Mouse (Mus musculus) forebrain, embryonic 14.5 days (tissue): Measurements from ENCODE around the gene Tgm2. TPM values are rescaled to one million over a fixed set of nuclear protein-coding genes. Genes with fewer than 3 reads are reported as not detected.

ENCODE experiments used
- ATAC-seq: fragments of 200-750 bp; cut with Nextera tagmentation; 2 replicates; pipeline ENCODE4 v1.8.0; 2017; ENCODE audit warnings: mild to moderate bottlenecking, moderate library complexity
- DNase-seq: peaks from one replicate; pipeline ENCODE4 v3.0.0-alpha.2; 2015; ENCODE audit warnings: low spot score
- H3K27ac ChIP-seq: fragments of 300-500 bp; sonication (generic); 2 replicates; pipeline ENCODE4 v1.5.1; 2014; ENCODE audit warnings: low read depth, mild to moderate bottlenecking, control low read depth, low read length, moderate library complexity
- H3K27me3 ChIP-seq: fragments of 300-500 bp; sonication (generic); replicated peaks from 2 replicates; pipeline ENCODE4 v1.6.1; 2014; ENCODE audit warnings: low read length, control low read depth, mixed read lengths; ENCODE audit not compliant: control insufficient read depth, insufficient read depth
- H3K36me3 ChIP-seq: fragments of 300-500 bp; sonication (generic); 2 replicates; pipeline ENCODE4 v1.6.1; 2014; ENCODE audit warnings: low read length, control low read depth; ENCODE audit not compliant: control insufficient read depth, insufficient read depth
- H3K4me1 ChIP-seq: fragments of 300-500 bp; sonication (generic); 2 replicates; pipeline ENCODE4 v1.6.1; 2014; ENCODE audit warnings: antibody characterized with exemption, low read length, control low read depth; ENCODE audit not compliant: control insufficient read depth, insufficient read depth
- H3K4me2 ChIP-seq: fragments of 300-500 bp; sonication (generic); 2 replicates; pipeline ENCODE4 v1.6.1; 2014; ENCODE audit warnings: mild to moderate bottlenecking, control low read depth, low read length
- H3K4me3 ChIP-seq: fragments of 300-500 bp; sonication (generic); 2 replicates; pipeline ENCODE4 v1.5.1; 2014; ENCODE audit warnings: low read depth, low read length, control low read depth
- H3K9ac ChIP-seq: fragments of 300-500 bp; sonication (generic); 2 replicates; pipeline ENCODE4 v1.6.1; 2014; ENCODE audit warnings: mild to moderate bottlenecking, low read length, control low read depth, moderate library complexity
- H3K9me3 ChIP-seq: fragments of 300-500 bp; sonication (generic); replicated peaks from 2 replicates; pipeline ENCODE4 v1.6.1; 2016; ENCODE audit warnings: low read length, control low read depth, mixed read lengths; ENCODE audit not compliant: control insufficient read depth
- WGBS: fragments of 180-500 bp; shearing (Covaris S2); extraction: QIAGEN DNeasy Blood & Tissue Kit; methylation state at CpG from one replicate; pipeline ENCODE4 v1.1.7; 2014; 5-methylcytosine and 5-hydroxymethylcytosine counted together
- polyA plus RNA-seq: library from polyadenylated mRNA; unstranded; fragments of >200 nt; fragmentation: Nextera tagmentation; extraction: Ambion mirVana; gene quantifications from 2 replicates; pipeline ENCODE4 v1.2.1, GENCODE M21; 2014

Gene Tgm2
- polyA plus RNA-seq, 1 experiment from 2014 or later = 5.0 TPM

DNA sequence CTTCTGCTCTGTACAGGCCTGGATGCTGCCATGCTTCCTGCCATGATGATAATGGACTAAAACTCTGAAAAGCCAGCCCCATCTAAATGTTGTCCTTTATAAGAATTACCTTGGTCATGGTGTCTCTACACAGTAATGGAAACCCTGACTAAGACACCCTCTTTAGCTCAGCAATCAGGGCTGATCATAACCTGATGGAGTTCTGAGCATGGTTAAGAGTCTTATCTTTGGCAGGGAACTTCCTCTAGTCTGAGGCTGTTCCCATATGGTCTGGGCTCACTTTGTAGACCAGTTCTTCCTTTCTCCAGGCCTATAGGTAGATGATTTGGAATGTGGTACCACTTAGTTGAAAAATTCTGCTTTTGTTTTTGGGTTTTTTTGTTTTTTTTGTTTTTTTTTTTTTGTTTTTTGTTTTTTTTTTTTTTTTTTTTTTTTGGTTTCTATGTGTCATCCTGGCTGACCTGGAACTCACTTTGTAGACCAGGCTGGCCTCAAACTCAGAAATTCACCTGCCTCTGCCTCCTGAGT lies 77.7 kb downstream of the Tgm2 start:
- H3K27ac ChIP-seq = no peak overlapping the region
- no peak overlapping the region for H3K9ac ChIP-seq
- no peak for DNase-seq
- no peaks in the 10 kb centered on the region for H3K4me1 ChIP-seq
- no peaks in the 10 kb centered on the region for H3K27me3 ChIP-seq
- H3K9me3 ChIP-seq = no peaks in the 10 kb centered on the region
- no peak for ATAC-seq
- no peak overlapping the region for H3K4me3 ChIP-seq
- no peak overlapping the region for H3K4me2 ChIP-seq
- H3K36me3 ChIP-seq = peaks cover 56% of the 10 kb centered on the region

DNA sequence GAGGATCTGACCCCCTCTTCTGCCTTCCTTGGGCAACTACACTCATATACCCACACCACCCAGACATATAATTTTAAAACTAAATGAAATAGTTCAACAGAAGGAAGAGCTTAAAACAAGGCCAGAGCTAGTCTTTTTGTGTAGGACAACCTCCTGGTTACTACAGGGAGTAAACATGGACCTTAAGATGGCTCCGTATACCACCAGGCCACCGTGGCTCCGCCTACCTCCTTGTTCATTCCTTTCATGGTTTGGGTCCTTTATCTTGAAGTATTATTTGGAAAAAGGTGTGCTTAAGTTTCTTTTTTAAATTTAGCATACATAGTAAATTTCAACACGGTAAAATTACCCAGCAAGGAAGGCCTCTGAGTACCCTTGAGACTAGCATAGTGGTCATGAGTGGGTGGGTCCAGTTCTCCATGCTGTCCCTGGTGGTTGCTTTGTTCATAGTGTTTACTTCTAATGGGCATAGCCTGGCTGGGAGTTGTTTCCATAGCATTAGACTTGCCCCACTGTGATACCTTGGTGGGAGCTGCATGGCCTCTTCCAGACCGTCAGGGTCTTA lies 78.9 kb downstream of the Tgm2 start:
- H3K4me1 ChIP-seq = no peaks in the 10 kb centered on the region
- H3K36me3 ChIP-seq = peaks cover 49% of the 10 kb centered on the region
- no peak for ATAC-seq
- no peak overlapping the region for H3K4me3 ChIP-seq
- H3K9me3 ChIP-seq = no peaks in the 10 kb centered on the region
- WGBS = 94% methylated on average over 5 of the region's 5 CpGs
- no peak overlapping the region for H3K9ac ChIP-seq
- H3K27me3 ChIP-seq = no peaks in the 10 kb centered on the region
- H3K4me2 ChIP-seq = no peak overlapping the region
- H3K27ac ChIP-seq = no peak overlapping the region
- DNase-seq = no peak

DNA sequence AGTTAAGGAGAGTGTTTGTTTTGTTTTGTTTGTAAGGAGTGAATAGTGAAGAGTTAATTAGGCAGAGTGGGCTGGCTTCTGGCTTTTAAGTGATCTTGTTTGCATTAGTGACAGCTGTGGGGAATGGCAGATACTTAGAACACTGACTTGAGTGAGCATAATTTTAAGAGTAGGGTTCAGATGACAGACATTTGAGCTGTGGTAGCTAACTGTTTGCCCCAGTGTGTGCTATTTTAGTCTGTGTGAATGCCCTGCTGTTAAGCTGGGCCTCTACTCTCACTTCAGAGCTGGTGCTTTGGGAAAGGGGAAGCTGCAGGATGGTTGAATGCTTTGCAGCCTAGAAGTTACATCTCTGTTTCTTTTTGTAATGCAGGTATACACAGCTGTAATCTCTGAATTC lies 79.8 kb downstream of the Tgm2 start:
- Histone ChIP-seq H3K4me1 (no peaks in the 10 kb centered on the region), H3K27me3 (no peaks in the 10 kb centered on the region), H3K9ac (no peak overlapping the region), H3K36me3 (peaks cover 48% of the 10 kb centered on the region), H3K9me3 (no peaks in the 10 kb centered on the region), H3K27ac (0 out of 2 replicates have a peak overlapping the region, but pooled peaks have one; percentile 6), H3K4me3 (no peak overlapping the region), H3K4me2 (no peak overlapping the region)
- DNase-seq (peak; percentile 32), ATAC-seq (no peak)

Other genes with a start within 250 kb of the Tgm2 start
- 4.7 and 6.8 TPM in 2 replicates for gene Vstm2l, start 231.8 kb downstream of the Tgm2 start, polyA plus RNA-seq
- 17.5 and 17.6 TPM in 2 replicates for gene Tti1, start 118.0 kb downstream of the Tgm2 start, polyA plus RNA-seq
- 31.1 and 37.7 TPM in 2 replicates for gene Rprd1b, start 117.9 kb downstream of the Tgm2 start, polyA plus RNA-seq
- gene D630003M21Rik, start 82.8 kb upstream of the Tgm2 start, polyA plus RNA-seq = 1.5 and 2.2 TPM in 2 replicates
- gene Bpi, start 111.7 kb upstream of the Tgm2 start, polyA plus RNA-seq = not detected in 2 replicates
- 2.6 and 3.0 TPM in 2 replicates for gene Lbp, start 160.1 kb upstream of the Tgm2 start, polyA plus RNA-seq
- 30.3 and 55.7 TPM in 2 replicates for gene Snhg11, start 229.2 kb upstream of the Tgm2 start, polyA plus RNA-seq